Mouse (Mus musculus) kidney, adult 2 months (tissue): ENCODE measurements around the gene Tspan4.

Source experiments
- CTCF ChIP-seq: fragments of 200-500 bp; conservative IDR thresholded peaks from 2 replicates; pipeline ENCODE4 v1.5.1; 2011; ENCODE audit warnings: low read depth, mild to moderate bottlenecking, control low read depth, low read length, moderate library complexity, mixed read lengths; ENCODE audit not compliant: insufficient read depth, insufficient read length
- POLR2A ChIP-seq: fragments of 200-500 bp; IDR thresholded peaks from one replicate; pipeline ENCODE4 v1.6.1; 2011; ENCODE audit warnings: low read depth, low read length, control low read depth

- TF ChIP-seq CTCF: peak; percentile 40; the same call in 1 of the 2 replicates
- no peak for TF ChIP-seq POLR2A
These were observed 6.7 kb downstream of the Tspan4 start for GRCm38 (mm10) chr7:141481498-141482401.
